Mouse (Mus musculus) MEL (cell line): ENCODE results near the gene Mecom. TPM values are rescaled to one million over a fixed set of nuclear protein-coding genes. Genes with fewer than 3 reads are reported as not detected.

ENCODE experiments used
- DNase-seq: peaks from one replicate; pipeline ENCODE4 v3.0.0; 2011; ENCODE audit warnings: low read depth, low spot score
- H3K27ac ChIP-seq: 2 replicates; pipeline ENCODE4 v1.5.1; 2012; ENCODE audit warnings: low read depth, mild to moderate bottlenecking, control low read depth, low read length, moderate library complexity; ENCODE audit not compliant: control insufficient read depth
- H3K27me3 ChIP-seq, 2 experiments: fragments of 150-350 bp in 1 of 2; sonication (generic) in 1 of 2; 2 replicates each; pipeline ENCODE4 v1.6.1; 2012; ENCODE audit warnings: low read length in 2 of 2, mild to moderate bottlenecking in 2 of 2, improper control_type of control experiment in 1 of 2, moderate library complexity in 1 of 2; ENCODE audit not compliant: insufficient read depth in 2 of 2, control insufficient read depth in 1 of 2
- H3K36me3 ChIP-seq, 2 experiments: 2 replicates each; pipeline ENCODE4 v1.6.1; 2012 to 2014; ENCODE audit warnings: low read length in 2 of 2, improper control_type of control experiment in 1 of 2, inconsistent platforms in 1 of 2, mild to moderate bottlenecking in 1 of 2; ENCODE audit not compliant: insufficient read depth in 2 of 2, control insufficient read depth in 1 of 2
- H3K4me1 ChIP-seq, 2 experiments: fragments of 150-350 bp in 1 of 2; sonication (generic) in 1 of 2; 2 replicates each; pipeline ENCODE4 v1.6.1; 2012; ENCODE audit warnings: low read length in 2 of 2, improper control_type of control experiment in 1 of 2, mild to moderate bottlenecking in 1 of 2; ENCODE audit not compliant: insufficient read depth in 2 of 2, control insufficient read depth in 1 of 2
- H3K4me3 ChIP-seq, 2 experiments: fragments of 150-350 bp in 1 of 2; sonication (generic) in 1 of 2; 2 replicates each; pipeline ENCODE4 v1.5.1; 2012; ENCODE audit warnings: low read depth in 2 of 2, low read length in 2 of 2, mild to moderate bottlenecking in 2 of 2, moderate library complexity in 2 of 2, control low read depth in 1 of 2, improper control_type of control experiment in 1 of 2; ENCODE audit not compliant: control insufficient read depth in 1 of 2, insufficient read depth in 1 of 2
- H3K79me2 ChIP-seq: 2 replicates; pipeline ENCODE4 v1.6.1; 2012; ENCODE audit warnings: mild to moderate bottlenecking, low read length, moderate library complexity; ENCODE audit not compliant: control insufficient read depth, poor library complexity, insufficient read depth
- H3K9ac ChIP-seq: 2 replicates; pipeline ENCODE4 v1.6.1; 2012; ENCODE audit warnings: low read depth, mild to moderate bottlenecking, control low read depth, low read length, moderate library complexity; ENCODE audit not compliant: control insufficient read depth, poor library complexity, severe bottlenecking
- H3K9me3 ChIP-seq: fragments of 150-350 bp; sonication (generic); replicated peaks from 2 replicates; pipeline ENCODE4 v1.6.1; 2012; ENCODE audit warnings: mild to moderate bottlenecking, low read length, improper control_type of control experiment, moderate library complexity; ENCODE audit not compliant: insufficient read depth
- BHLHE40 ChIP-seq: IDR thresholded peaks from 2 replicates; pipeline ENCODE4 v1.6.1; 2012; ENCODE audit warnings: low read depth, mild to moderate bottlenecking, inconsistent platforms, low read length, improper control_type of control experiment, borderline replicate concordance
- CHD1 ChIP-seq: IDR thresholded peaks from 2 replicates; pipeline ENCODE4 v1.6.1; 2012; ENCODE audit warnings: low read depth, mild to moderate bottlenecking, inconsistent platforms, low read length, improper control_type of control experiment
- CHD2 ChIP-seq: IDR thresholded peaks from 2 replicates; pipeline ENCODE4 v1.6.1; 2011; ENCODE audit warnings: low read length, improper control_type of control experiment
- CTCF ChIP-seq, 3 experiments: IDR thresholded peaks in 2 of 3; conservative IDR thresholded peaks in 1 of 3; 2 replicates each; pipeline ENCODE4 v1.5.1; 2011 to 2012; ENCODE audit warnings: low read length in 3 of 3, low read depth in 2 of 3, mild to moderate bottlenecking in 2 of 3, improper control_type of control experiment in 1 of 3, inconsistent platforms in 1 of 3, mixed read lengths in 1 of 3, moderate library complexity in 1 of 3; ENCODE audit not compliant: control insufficient read depth in 1 of 3, insufficient read depth in 1 of 3, poor library complexity in 1 of 3, severe bottlenecking in 1 of 3
- E2F4 ChIP-seq: IDR thresholded peaks from 2 replicates; pipeline ENCODE4 v1.6.1; 2011; ENCODE audit warnings: low read depth, low read length, improper control_type of control experiment, borderline replicate concordance
- ELF1 ChIP-seq: IDR thresholded peaks from 2 replicates; pipeline ENCODE4 v1.6.1; 2014; ENCODE audit warnings: low read depth, mild to moderate bottlenecking, inconsistent platforms, low read length, improper control_type of control experiment, moderate library complexity
- GATA1 ChIP-seq: IDR thresholded peaks from 2 replicates; pipeline ENCODE4 v1.6.1; 2011; ENCODE audit warnings: low read depth, low read length, improper control_type of control experiment
- JUND ChIP-seq: IDR thresholded peaks from 2 replicates; pipeline ENCODE4 v1.6.1; 2011; ENCODE audit warnings: low read depth, mild to moderate bottlenecking, improper control_type of control experiment, low read length
- MEF2A ChIP-seq: IDR thresholded peaks from 2 replicates; pipeline ENCODE4 v1.6.1; 2014; ENCODE audit warnings: low read depth, mild to moderate bottlenecking, inconsistent platforms, low read length, improper control_type of control experiment; ENCODE audit not compliant: poor library complexity, insufficient replicate concordance, severe bottlenecking; ENCODE audit errors: extremely low read depth
- MYB ChIP-seq: IDR thresholded peaks from 2 replicates; pipeline ENCODE4 v1.6.1; 2011; ENCODE audit warnings: mild to moderate bottlenecking, low read depth, low read length, improper control_type of control experiment
- MYC ChIP-seq: IDR thresholded peaks from 2 replicates; pipeline ENCODE4 v1.6.1; 2011; ENCODE audit warnings: low read depth, mild to moderate bottlenecking, low read length, improper control_type of control experiment, moderate library complexity
- RAD21 ChIP-seq: IDR thresholded peaks from 2 replicates; pipeline ENCODE4 v1.6.1; 2011; ENCODE audit warnings: mild to moderate bottlenecking, low read depth, low read length, improper control_type of control experiment
- TBP ChIP-seq: IDR thresholded peaks from 2 replicates; pipeline ENCODE4 v1.8.0; 2011; ENCODE audit warnings: low read depth, low read length, improper control_type of control experiment
- USF1 ChIP-seq: IDR thresholded peaks from 2 replicates; pipeline ENCODE4 v1.6.1; 2014; ENCODE audit warnings: low read depth, mild to moderate bottlenecking, inconsistent platforms, low read length, improper control_type of control experiment, moderate library complexity
- USF2 ChIP-seq, 2 experiments: IDR thresholded peaks; 2 replicates each; pipeline ENCODE4 v1.6.1; 2011 to 2012; ENCODE audit warnings: improper control_type of control experiment in 2 of 2, low read length in 2 of 2, borderline replicate concordance in 1 of 2, inconsistent platforms in 1 of 2, low read depth in 1 of 2, mild to moderate bottlenecking in 1 of 2; ENCODE audit not compliant: insufficient read depth in 1 of 2
- ZMIZ1 ChIP-seq: IDR thresholded peaks from 2 replicates; pipeline ENCODE4 v1.6.1; 2012; ENCODE audit warnings: low read depth, mild to moderate bottlenecking, inconsistent platforms, low read length, improper control_type of control experiment, moderate library complexity
- polyA plus RNA-seq, 2 experiments: library from polyadenylated mRNA; stranded (reverse) in 1 of 2; unstranded in 1 of 2; fragments of >175 nt in 1 of 2; fragments of >200 nt in 1 of 2; gene quantifications; 2 replicates each; pipeline versions ENCODE4 v1.2.1 to v1.2.4; 2012; ENCODE audit warnings: low replicate concordance in 2 of 2, low read depth in 1 of 2; ENCODE audit not compliant: insufficient read length in 2 of 2, insufficient read depth in 1 of 2, missing spikeins in 1 of 2
- total RNA-seq: library from RNA; depleted of rRNA; stranded (reverse); fragments of 300-350 nt; gene quantifications from 2 replicates; pipeline ENCODE4 v1.2.3, GENCODE M21; 2012

Gene Mecom
- total and polyA plus RNA-seq, 3 experiments, result 0.04 TPM; not detected in 2

- no peak for TF ChIP-seq BHLHE40
- TF ChIP-seq MYC, result no peak
- TF ChIP-seq MEF2A, result no peak
- no peak for TF ChIP-seq CTCF (IDR thresholded peaks at IDR 0.05 in 2 of 3, conservative IDR thresholded peaks at IDR 0.05 in 1 of 3; ENCODE audit: control insufficient read depth in 1 of 3, insufficient read depth in 1 of 3, low read depth in 2 of 3, low read length in 3 of 3, poor library complexity in 1 of 3, severe bottlenecking in 1 of 3)
- no peak for TF ChIP-seq TBP
- TF ChIP-seq JUND, result no peak
- TF ChIP-seq CHD2, result no peak
- TF ChIP-seq GATA1, result no peak
- no peak for TF ChIP-seq RAD21
- no peak overlapping the region for H3K27ac ChIP-seq
- no peaks in the 10 kb centered on the region for H3K36me3 ChIP-seq
- no peaks in the 10 kb centered on the region for H3K4me1 ChIP-seq
- H3K4me3 ChIP-seq, result no peak overlapping the region
- H3K79me2 ChIP-seq, result no peaks in the 10 kb centered on the region
- DNase-seq, result no peak
- H3K9ac ChIP-seq, result no peak overlapping the region
- no peaks in the 10 kb centered on the region; a peak in 1 of 4 replicates for H3K27me3 ChIP-seq
- no peaks in the 10 kb centered on the region for H3K9me3 ChIP-seq
Measured at GRCm38 (mm10) chr3:30503821-30504220, 44.0 kb downstream of the Mecom start.

GRCm38 (mm10) chr3:30498202-30498828 lies 49.5 kb downstream of the Mecom start:
- H3K27me3 ChIP-seq, result no peaks in the 10 kb centered on the region; a peak in 1 of 4 replicates
- no peaks in the 10 kb centered on the region for H3K4me1 ChIP-seq
- no peaks in the 10 kb centered on the region for H3K9me3 ChIP-seq
- H3K36me3 ChIP-seq, result no peaks in the 10 kb centered on the region
- no peak overlapping the region for H3K4me3 ChIP-seq
- DNase-seq, result no peak
- no peak overlapping the region for H3K27ac ChIP-seq
- H3K79me2 ChIP-seq, result no peaks in the 10 kb centered on the region
- no peak for TF ChIP-seq CHD1
- TF ChIP-seq USF1, result no peak
- TF ChIP-seq ZMIZ1, result no peak
- no peak for TF ChIP-seq ELF1
- no peak for TF ChIP-seq USF2 (IDR thresholded peaks at IDR 0.05; ENCODE audit: borderline replicate concordance in 1 of 2, insufficient read depth in 1 of 2, low read depth in 1 of 2, low read length in 2 of 2)
- no peak for TF ChIP-seq E2F4
- no peak for TF ChIP-seq MYB
- TF ChIP-seq, all 39 proteins: peak for 0
- no peak overlapping the region for H3K9ac ChIP-seq
